Mouse (Mus musculus) yolk sac, embryonic 10.5 days (tissue): ENCODE results near the gene Fam69b.
"Not testable (repeated sequence)": the region's sequence is repeated elsewhere in the genome, so short reads cannot be mapped to it uniquely, and the experiment has no call there.

Source experiments
- DNase-seq: peaks from one replicate; pipeline ENCODE4 v3.0.0-alpha.2; 2017; ENCODE audit warnings: low spot score

The Fam69b gene

GRCm38 (mm10) chr2:26661768-26662508 lies 33.7 kb downstream of the Fam69b start:
- no peak for DNase-seq

- no peak for DNase-seq
Measured at GRCm38 (mm10) chr2:26662509-26662882, 34.2 kb downstream of the Fam69b start.

DNA sequence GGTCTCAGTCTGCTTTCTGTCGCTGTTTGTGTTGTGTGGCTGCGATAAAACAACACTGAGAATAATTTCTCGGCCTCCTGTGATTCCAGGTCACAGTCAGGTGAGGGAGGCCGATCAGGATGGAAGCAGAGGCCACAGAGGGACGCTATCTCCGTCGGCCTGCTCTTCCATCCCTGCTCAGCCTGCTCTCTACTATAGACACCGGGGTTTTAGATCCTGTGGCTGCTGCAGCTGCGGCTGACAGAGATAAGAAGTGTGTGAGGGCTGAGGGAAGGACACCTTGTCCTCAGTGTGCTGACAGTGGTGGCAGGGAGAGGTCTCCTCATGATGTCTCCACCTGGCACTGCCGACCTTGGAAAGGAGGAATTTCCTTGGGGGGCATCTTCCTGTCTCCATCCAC lies 34.9 kb downstream of the Fam69b start:
- no peak for DNase-seq

DNA sequence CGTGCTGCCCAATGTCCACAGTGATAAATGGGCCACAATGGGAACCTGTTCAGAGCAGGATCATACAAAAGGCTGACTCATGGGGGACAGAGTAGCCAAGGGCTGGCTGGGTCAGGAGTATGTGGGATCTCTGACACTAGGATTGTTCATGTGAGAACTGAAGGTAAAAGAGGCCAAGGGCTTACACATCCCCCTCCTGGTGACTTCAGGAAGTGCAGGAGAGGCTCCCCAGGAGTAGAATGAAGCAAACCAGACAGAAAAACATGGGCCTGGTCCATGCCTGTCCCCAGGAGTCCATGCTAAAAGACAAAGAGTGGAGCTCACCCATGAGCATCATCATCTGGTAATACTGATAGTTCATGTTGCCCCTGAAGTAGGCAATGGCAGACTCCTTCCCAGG lies 35.3 kb downstream of the Fam69b start:
- DNase-seq = not testable (repeated sequence)

DNA sequence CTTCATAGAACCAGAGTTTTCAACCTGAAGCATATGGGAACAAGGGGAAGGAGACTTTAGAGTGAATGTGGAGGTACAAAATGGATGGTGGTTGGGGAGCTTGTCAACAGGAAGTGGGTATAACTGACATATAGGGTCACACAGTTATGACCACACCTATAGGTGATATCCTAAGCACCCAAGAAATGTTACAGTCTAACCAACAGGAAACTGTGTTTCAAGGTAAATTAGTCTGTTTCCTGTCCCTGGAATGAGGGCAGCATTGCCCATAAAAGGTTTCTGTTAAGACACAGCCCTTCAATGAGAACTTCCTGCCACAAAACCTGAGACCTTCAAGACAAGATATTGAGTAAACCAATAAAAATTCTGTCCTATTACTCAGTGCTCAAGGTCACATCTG lies 40.5 kb downstream of the Fam69b start:
- no peak for DNase-seq

DNA sequence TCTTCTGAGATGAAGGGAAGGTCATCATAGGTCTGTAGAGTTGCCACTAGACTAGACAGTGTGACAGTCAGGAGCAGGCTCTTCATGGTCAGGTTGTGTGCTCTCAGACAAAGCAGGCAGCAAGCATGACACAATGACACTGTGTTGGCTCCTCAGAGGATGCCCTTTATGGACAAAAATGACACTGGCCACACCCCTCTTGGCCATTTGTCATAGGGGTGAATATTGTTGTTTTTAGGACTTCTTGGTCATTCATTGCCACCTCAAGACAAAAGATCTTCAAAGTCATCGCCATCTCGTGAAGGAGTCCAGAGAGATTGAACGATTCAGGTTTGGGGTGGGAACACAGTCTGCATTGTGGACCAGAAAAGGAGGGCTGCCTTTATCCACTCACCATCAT lies 42.9 kb downstream of the Fam69b start, which contains the start of gene Lcn4:
Lcn4 (minus strand) TSS at position 101 of the 400 bp plus-strand sequence.
- no peak for DNase-seq
